Mouse (Mus musculus) fibroblast of lung, adult 2 months (primary cell): Measurements from ENCODE around the gene Gstt1.
A peak's percentile ranks its signal among the peaks of the same experiment; 100 is the strongest.
"Not testable (repeated sequence)": the region's sequence is repeated elsewhere in the genome, so short reads cannot be mapped to it uniquely, and the experiment has no call there.

ENCODE experiments used
- DNase-seq: peaks from one replicate; pipeline ENCODE4 v3.0.0-alpha.2; 2011; ENCODE audit warnings: low read depth

The Gstt1 gene

GRCm38 (mm10) chr10:75804217-75804616 lies 5.8 kb upstream of the Gstt1 start:
- DNase-seq: no peak

- peak; percentile 28 for DNase-seq
Measured at GRCm38 (mm10) chr10:75797619-75798175, 687 bp downstream of the Gstt1 start.

GRCm38 (mm10) chr10:75796731-75797516 lies 1.5 kb downstream of the Gstt1 start:
- no peak for DNase-seq

- DNase-seq: peak; percentile 9
Measured at GRCm38 (mm10) chr10:75794880-75795279, 3.5 kb downstream of the Gstt1 start.

- DNase-seq: no peak
Measured at GRCm38 (mm10) chr10:75790773-75791172, 7.6 kb downstream of the Gstt1 start.

GRCm38 (mm10) chr10:75789841-75790240 lies 8.5 kb downstream of the Gstt1 start:
- DNase-seq: no peak

GRCm38 (mm10) chr10:75789081-75789735 lies 9.2 kb downstream of the Gstt1 start:
- no peak for DNase-seq

- DNase-seq: no peak
Measured at GRCm38 (mm10) chr10:75788277-75788676, 10.1 kb downstream of the Gstt1 start.

GRCm38 (mm10) chr10:75785442-75785841 lies 12.9 kb downstream of the Gstt1 start:
- DNase-seq: no peak

- peak; percentile 82 for DNase-seq
Measured at GRCm38 (mm10) chr10:75780769-75781578, 17.4 kb downstream of the Gstt1 start, which contains the start of the genes Gm20441 and Gstt3. Gene Gm20441, minus strand, starts transcription at chr10:75780954. Gene Gstt3, minus strand, starts transcription at chr10:75781414.

GRCm38 (mm10) chr10:75779206-75780174 lies 18.9 kb downstream of the Gstt1 start:
- DNase-seq: no peak

- no peak for DNase-seq
Measured at GRCm38 (mm10) chr10:75777885-75778284, 20.5 kb downstream of the Gstt1 start.

GRCm38 (mm10) chr10:75776562-75776961 lies 21.8 kb downstream of the Gstt1 start:
- no peak for DNase-seq

- DNase-seq: no peak
Measured at GRCm38 (mm10) chr10:75774587-75774986, 23.8 kb downstream of the Gstt1 start.

- no peak for DNase-seq
Measured at GRCm38 (mm10) chr10:75774102-75774501, 24.3 kb downstream of the Gstt1 start.

- DNase-seq: peak; percentile 67
Measured at GRCm38 (mm10) chr10:75772795-75773664, 25.4 kb downstream of the Gstt1 start, which contains the start of gene Ddt. Gene Ddt, minus strand, starts transcription at chr10:75773414.

GRCm38 (mm10) chr10:75767756-75768155 lies 30.6 kb downstream of the Gstt1 start:
- DNase-seq: not testable (repeated sequence)

- no peak for DNase-seq
Measured at GRCm38 (mm10) chr10:75766856-75767255, 31.5 kb downstream of the Gstt1 start.

- DNase-seq: peak; percentile 46
Measured at GRCm38 (mm10) chr10:75764519-75765473, 33.6 kb downstream of the Gstt1 start.
